Mouse (Mus musculus): ENCODE data around the gene Aff3.

Aff3 gene

GRCm38 (mm10) chr1:38541536-38541935 lies 123.2 kb downstream of the Aff3 start:
- no peak for DNase-seq (ENCODE audit: low read depth)

GRCm38 (mm10) chr1:38536929-38537540 lies 127.7 kb downstream of the Aff3 start:
- no peak for DNase-seq (ENCODE audit: low read depth)

- no peak for DNase-seq (ENCODE audit: low read depth)
Measured at GRCm38 (mm10) chr1:38532581-38532980, 132.2 kb downstream of the Aff3 start.

- no peak for DNase-seq (ENCODE audit: low read depth)
Measured at GRCm38 (mm10) chr1:38528607-38529006, 136.1 kb downstream of the Aff3 start.

GRCm38 (mm10) chr1:38526568-38526967 lies 138.2 kb downstream of the Aff3 start:
- DNase-seq (ENCODE audit: low read depth) = no peak

GRCm38 (mm10) chr1:38521651-38522050 lies 143.1 kb downstream of the Aff3 start:
- no peak for DNase-seq (ENCODE audit: low read depth)

GRCm38 (mm10) chr1:38516225-38516624 lies 148.5 kb downstream of the Aff3 start:
- DNase-seq (ENCODE audit: low read depth) = no peak

- no peak for DNase-seq (ENCODE audit: low read depth)
Measured at GRCm38 (mm10) chr1:38514634-38515011, 150.1 kb downstream of the Aff3 start.

GRCm38 (mm10) chr1:38513970-38514633 lies 150.7 kb downstream of the Aff3 start:
- no peak for DNase-seq (ENCODE audit: low read depth)

- peak; percentile 27 for DNase-seq (ENCODE audit: low read depth)
Measured at GRCm38 (mm10) chr1:38512258-38513081, 152.3 kb downstream of the Aff3 start.

GRCm38 (mm10) chr1:38511076-38511475 lies 153.7 kb downstream of the Aff3 start:
- no peak for DNase-seq (ENCODE audit: low read depth)

- no peak for DNase-seq (ENCODE audit: low read depth)
Measured at GRCm38 (mm10) chr1:38509301-38509700, 155.5 kb downstream of the Aff3 start.

- no peak for DNase-seq (ENCODE audit: low read depth)
Measured at GRCm38 (mm10) chr1:38507636-38508179, 157.0 kb downstream of the Aff3 start.

- DNase-seq (ENCODE audit: low read depth) = no peak
Measured at GRCm38 (mm10) chr1:38506396-38506795, 158.4 kb downstream of the Aff3 start.

- no peak for DNase-seq (ENCODE audit: low read depth)
Measured at GRCm38 (mm10) chr1:38503431-38504089, 161.2 kb downstream of the Aff3 start.

GRCm38 (mm10) chr1:38502797-38503196 lies 162.0 kb downstream of the Aff3 start:
- no peak for DNase-seq (ENCODE audit: low read depth)

- DNase-seq (ENCODE audit: low read depth) = no peak
Measured at GRCm38 (mm10) chr1:38501231-38501630, 163.5 kb downstream of the Aff3 start.

GRCm38 (mm10) chr1:38499500-38499899 lies 165.3 kb downstream of the Aff3 start:
- no peak for DNase-seq (ENCODE audit: low read depth)

GRCm38 (mm10) chr1:38497576-38497975 lies 167.2 kb downstream of the Aff3 start:
- no peak for DNase-seq (ENCODE audit: low read depth)

GRCm38 (mm10) chr1:38496886-38497528 lies 167.7 kb downstream of the Aff3 start:
- no peak for DNase-seq (ENCODE audit: low read depth)

GRCm38 (mm10) chr1:38495284-38495683 lies 169.5 kb downstream of the Aff3 start:
- DNase-seq (ENCODE audit: low read depth) = no peak

GRCm38 (mm10) chr1:38489733-38490132 lies 175.0 kb downstream of the Aff3 start:
- no peak for DNase-seq (ENCODE audit: low read depth)

Measured in NIH3T3 (cell line).